Mouse (Mus musculus) midbrain, embryonic 15.5 days (tissue): Measurements from ENCODE around the gene Evi5l. TPM values are rescaled to one million over a fixed set of nuclear protein-coding genes. Genes with fewer than 3 reads are reported as not detected.

ENCODE experiments used
- ATAC-seq: fragments of 200-750 bp; cut with Nextera tagmentation; replicated peaks from 2 replicates; pipeline ENCODE4 v1.8.0; 2017; ENCODE audit warnings: moderate TSS enrichment
- H3K27ac ChIP-seq: fragments of 300-500 bp; sonication (generic); 2 replicates; pipeline ENCODE4 v1.5.1; 2015; ENCODE audit warnings: mild to moderate bottlenecking, inconsistent platforms
- H3K27me3 ChIP-seq: fragments of 300-500 bp; sonication (generic); replicated peaks from 2 replicates; pipeline ENCODE4 v1.6.1; 2015; ENCODE audit warnings: inconsistent platforms
- H3K36me3 ChIP-seq: fragments of 300-500 bp; sonication (generic); replicated peaks from 2 replicates; pipeline ENCODE4 v1.6.1; 2015; ENCODE audit warnings: inconsistent platforms
- H3K4me1 ChIP-seq: fragments of 300-500 bp; sonication (generic); 2 replicates; pipeline ENCODE4 v1.6.1; 2015; ENCODE audit warnings: inconsistent platforms
- H3K4me2 ChIP-seq: fragments of 300-500 bp; sonication (generic); 2 replicates; pipeline ENCODE4 v1.6.1; 2015; ENCODE audit warnings: inconsistent platforms, mild to moderate bottlenecking, moderate library complexity
- H3K4me3 ChIP-seq: fragments of 300-500 bp; sonication (generic); 2 replicates; pipeline ENCODE4 v1.5.1; 2015; ENCODE audit warnings: mild to moderate bottlenecking, inconsistent platforms
- H3K9ac ChIP-seq: fragments of 300-500 bp; sonication (generic); 2 replicates; pipeline ENCODE4 v1.6.1; 2015; ENCODE audit warnings: mild to moderate bottlenecking, inconsistent platforms
- H3K9me3 ChIP-seq: fragments of 300-500 bp; sonication (generic); 2 replicates; pipeline ENCODE4 v1.6.1; 2016; ENCODE audit warnings: inconsistent platforms
- WGBS: fragments of 180-500 bp; shearing (Covaris S2); methylation state at CpG from one replicate; pipeline ENCODE4 v1.1.7; 2015; ENCODE audit warnings: mixed read lengths; 5-methylcytosine and 5-hydroxymethylcytosine counted together
- polyA plus RNA-seq: library from polyadenylated mRNA; unstranded; fragments of >200 nt; fragmentation: Nextera tagmentation; extraction: Ambion mirVana; gene quantifications from 2 replicates; pipeline ENCODE4 v1.2.1, GENCODE M21; 2015

Evi5l gene
- polyA plus RNA-seq, 1 experiment from 2014 or later = 136 TPM

DNA sequence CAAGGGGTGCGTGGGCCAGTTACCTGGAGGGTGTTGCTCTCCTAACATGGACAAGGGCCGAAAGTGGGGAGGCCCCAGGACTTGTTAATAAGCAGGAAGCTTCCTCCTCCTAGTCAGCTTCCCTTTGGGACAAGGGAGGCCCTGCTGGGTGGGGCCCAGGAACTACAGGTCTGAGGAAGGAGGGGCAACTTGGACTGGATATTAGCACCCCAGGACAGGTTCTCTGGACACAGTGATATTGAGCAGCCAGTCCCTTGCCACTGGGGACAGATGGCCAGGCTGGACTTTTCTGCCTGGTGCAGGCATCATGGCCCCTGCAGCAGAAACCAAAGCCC is 40.6 kb downstream of the Evi5l start:
- peak; percentile 1; the same call in 1 of the 2 replicates for ATAC-seq

DNA sequence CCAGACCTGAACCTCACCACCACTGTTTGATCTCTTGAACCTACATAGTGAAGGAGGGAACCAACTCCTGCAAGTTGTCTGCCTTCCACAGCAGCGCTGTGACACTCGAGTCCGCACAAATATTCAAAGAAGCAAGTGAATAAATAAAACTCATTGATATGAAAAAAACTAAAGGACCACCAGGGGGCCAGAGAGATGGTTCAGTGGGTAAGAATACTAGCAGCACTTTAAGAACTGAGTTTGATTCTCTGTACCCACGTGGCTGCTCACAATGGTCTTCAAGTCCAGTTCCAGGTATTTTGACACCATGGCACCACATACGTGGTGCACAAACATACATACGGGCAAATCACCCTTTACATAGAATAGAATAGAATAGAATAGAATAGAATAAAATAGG is 44.7 kb downstream of the Evi5l start:
- WGBS = 69% methylated on average over 6 of the region's 6 CpGs
- peak overlapping the region; percentile 32; the same call in 1 of the 2 replicates for H3K27ac ChIP-seq
- no peak overlapping the region for H3K4me2 ChIP-seq
- H3K9me3 ChIP-seq = no peaks in the 10 kb centered on the region
- H3K4me1 ChIP-seq = peaks cover 68% of the 10 kb centered on the region
- no peak overlapping the region for H3K4me3 ChIP-seq
- ATAC-seq = no peak
- H3K36me3 ChIP-seq = peaks cover 22% of the 10 kb centered on the region
- no peak overlapping the region for H3K9ac ChIP-seq
- H3K27me3 ChIP-seq = no peaks in the 10 kb centered on the region

More for the DNA sequence above, 40.6 kb downstream of the Evi5l start:
- Histone ChIP-seq H3K27ac (no peak overlapping the region), H3K9me3 (no peaks in the 10 kb centered on the region), H3K4me3 (no peak overlapping the region), H3K4me1 (peaks cover 41% of the 10 kb centered on the region), H3K27me3 (peaks cover 7% of the 10 kb centered on the region; the same call in 1 of the 2 replicates), H3K9ac (no peak overlapping the region), H3K36me3 (peaks cover 43% of the 10 kb centered on the region), H3K4me2 (no peak overlapping the region)
- 48% methylated on average over 2 of the region's 2 CpGs for WGBS

DNA sequence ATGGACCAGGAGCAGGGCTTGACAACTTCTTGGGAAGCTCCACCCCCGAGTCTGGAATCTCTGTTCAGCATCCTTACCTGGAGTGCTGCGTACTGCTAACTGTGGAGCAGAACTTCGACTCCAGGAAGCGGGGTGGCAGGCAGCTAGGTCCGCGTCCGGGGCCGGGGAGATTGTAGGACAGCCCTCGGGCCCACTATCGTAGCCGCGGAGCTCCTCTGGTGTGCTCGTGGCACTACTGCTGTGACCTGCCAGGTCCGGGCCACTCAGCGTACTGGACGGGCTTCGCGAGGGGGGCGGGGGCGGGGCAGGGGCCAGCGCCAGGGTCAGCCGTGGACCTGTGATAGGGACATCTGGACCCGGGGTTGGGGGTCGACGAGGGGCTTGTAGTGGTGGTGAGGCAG is 46.4 kb downstream of the Evi5l start:
- 1% methylated on average over 25 of the region's 25 CpGs for WGBS
- Histone ChIP-seq H3K27ac (peak overlapping the region; percentile 55), H3K4me2 (peak overlapping the region; percentile 91), H3K4me3 (peak overlapping the region; percentile 48), H3K27me3 (no peaks in the 10 kb centered on the region), H3K9ac (peak overlapping the region; percentile 47), H3K9me3 (no peaks in the 10 kb centered on the region), H3K36me3 (peaks cover 18% of the 10 kb centered on the region), H3K4me1 (peaks cover 52% of the 10 kb centered on the region)
- ATAC-seq = no peak

DNA sequence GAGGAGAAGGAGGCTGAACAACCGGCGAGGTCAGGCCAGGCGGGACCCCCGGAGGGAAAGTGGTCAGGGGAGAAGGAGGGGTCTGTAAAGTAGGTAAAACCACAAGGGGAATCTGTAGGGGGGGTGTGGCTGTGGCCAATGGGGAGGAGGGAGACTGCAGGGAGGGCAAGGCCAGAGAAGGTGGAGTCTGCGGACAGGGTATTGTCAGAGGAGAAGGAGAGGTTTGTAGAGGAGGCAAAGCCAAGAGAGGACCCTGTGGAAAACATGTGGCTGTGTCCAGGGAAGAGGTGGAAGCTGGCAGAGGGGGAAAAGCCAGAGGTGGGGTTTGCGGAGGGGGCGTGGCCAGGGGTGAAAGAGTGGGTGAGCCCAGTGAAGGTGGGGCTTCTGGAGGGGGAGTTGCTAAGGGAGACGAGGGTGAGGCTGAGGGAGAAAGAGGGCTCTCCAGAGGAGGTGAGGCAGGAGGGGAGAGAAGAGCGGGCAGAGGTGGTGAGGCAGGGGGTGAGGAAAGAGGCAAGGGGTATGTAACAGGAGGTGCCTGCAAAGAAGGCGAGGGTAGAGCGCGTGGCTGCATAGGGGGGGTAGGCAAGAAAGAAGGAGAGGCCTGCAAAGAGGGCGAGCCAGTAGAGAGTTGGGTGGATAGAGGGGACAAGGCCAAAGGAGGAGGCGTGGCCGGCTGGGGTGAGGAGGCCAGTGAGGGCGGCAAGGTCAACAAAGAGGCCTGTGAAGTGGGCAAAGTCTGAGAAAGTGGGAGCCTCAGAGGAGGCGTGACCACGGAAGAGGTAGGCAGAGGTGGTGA is 47.0 kb downstream of the Evi5l start:
- peak overlapping the region; percentile 48 for H3K4me3 ChIP-seq
- peak overlapping the region; percentile 47 for H3K9ac ChIP-seq
- H3K9me3 ChIP-seq = no peaks in the 10 kb centered on the region
- H3K27me3 ChIP-seq = no peaks in the 10 kb centered on the region
- peak overlapping the region; percentile 55 for H3K27ac ChIP-seq
- peak overlapping the region; percentile 91 for H3K4me2 ChIP-seq
- peak; percentile 10 for ATAC-seq
- WGBS = 6% methylated on average over 18 of the region's 18 CpGs
- peaks cover 48% of the 10 kb centered on the region for H3K4me1 ChIP-seq
- H3K36me3 ChIP-seq = peaks cover 18% of the 10 kb centered on the region

DNA sequence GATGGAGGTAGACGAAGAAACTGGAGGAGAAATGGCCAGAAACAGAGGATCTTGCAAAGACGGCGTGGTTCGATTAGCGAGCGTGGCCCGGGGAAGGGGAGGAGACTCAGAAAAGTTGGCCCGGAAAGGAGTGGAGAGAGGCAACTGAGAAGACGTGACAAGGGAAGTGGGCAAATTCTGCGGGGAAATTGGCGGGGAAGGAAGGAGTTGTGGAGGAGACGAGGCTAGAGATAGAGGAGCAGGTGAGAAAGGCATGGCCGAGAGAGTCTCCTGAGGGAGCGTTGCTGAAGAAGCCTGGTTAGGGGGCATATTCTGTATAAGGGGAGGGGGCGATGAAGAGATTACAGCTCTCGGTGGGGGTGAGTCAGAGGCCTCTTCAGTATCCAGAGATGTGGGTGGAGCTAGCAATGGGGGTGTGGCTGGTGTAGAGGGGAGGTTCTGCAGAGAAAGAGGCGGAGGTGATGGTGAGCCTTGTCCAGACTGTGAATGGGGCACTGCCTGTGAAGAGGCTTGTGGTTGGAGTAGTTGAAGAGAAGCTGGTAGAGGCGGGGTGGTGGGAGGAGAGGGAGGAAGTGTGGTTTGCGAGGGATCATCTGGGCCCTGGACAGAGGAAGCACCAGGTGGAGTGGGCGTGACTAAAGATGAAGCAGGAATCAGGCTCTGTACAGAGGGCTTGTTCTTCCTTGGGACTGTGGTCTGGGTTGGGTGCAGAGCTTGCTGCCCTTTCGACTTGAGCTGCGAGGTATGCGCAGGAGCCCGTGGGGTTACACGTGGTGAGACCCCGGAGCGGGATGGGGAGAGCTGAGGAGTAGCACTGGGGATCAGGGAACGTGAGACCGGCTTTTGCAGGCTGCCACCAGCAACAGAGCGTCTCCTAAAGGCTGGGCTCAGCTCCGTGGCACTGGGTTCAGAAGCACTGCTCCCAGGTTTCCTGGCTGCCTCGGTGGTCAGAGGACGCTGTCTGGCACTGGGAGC is 47.9 kb downstream of the Evi5l start:
- Histone ChIP-seq H3K9me3 (no peaks in the 10 kb centered on the region), H3K4me1 (peaks cover 48% of the 10 kb centered on the region), H3K4me3 (peak overlapping the region; percentile 48), H3K4me2 (peak overlapping the region; percentile 91), H3K27me3 (no peaks in the 10 kb centered on the region), H3K27ac (peak overlapping the region; percentile 55), H3K9ac (peak overlapping the region; percentile 47), H3K36me3 (peaks cover 14% of the 10 kb centered on the region)
- 14% methylated on average over 33 of the region's 33 CpGs for WGBS
- ATAC-seq = no peak

DNA sequence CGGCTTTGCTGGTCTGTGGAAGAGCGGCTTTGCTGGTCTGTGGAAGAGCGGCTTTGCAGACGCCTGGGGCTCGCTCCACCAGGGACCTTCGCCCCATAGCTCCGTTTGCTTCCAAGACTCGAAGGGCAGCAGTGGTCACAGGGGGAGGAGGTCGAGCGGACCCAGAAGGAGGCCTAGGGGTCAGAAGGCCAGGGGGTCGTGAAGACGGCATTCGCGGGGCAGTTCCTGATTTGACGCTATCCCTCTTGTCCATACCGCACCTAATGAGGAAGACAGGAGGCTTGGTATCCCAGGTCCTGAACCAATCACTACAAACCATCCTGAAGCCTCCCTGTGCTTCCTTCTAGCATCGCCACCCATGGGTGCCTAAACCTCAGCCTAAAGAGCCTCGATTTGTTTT is 49.9 kb downstream of the Evi5l start:
- Histone ChIP-seq H3K4me2 (peak overlapping the region; percentile 91), H3K4me1 (peaks cover 40% of the 10 kb centered on the region), H3K9me3 (no peaks in the 10 kb centered on the region), H3K36me3 (no peaks in the 10 kb centered on the region), H3K27me3 (no peaks in the 10 kb centered on the region), H3K9ac (peak overlapping the region; percentile 81), H3K4me3 (peak overlapping the region; percentile 58), H3K27ac (peak overlapping the region; percentile 94)
- peak; percentile 9 for ATAC-seq
- 3% methylated on average over 18 of the region's 18 CpGs for WGBS

DNA sequence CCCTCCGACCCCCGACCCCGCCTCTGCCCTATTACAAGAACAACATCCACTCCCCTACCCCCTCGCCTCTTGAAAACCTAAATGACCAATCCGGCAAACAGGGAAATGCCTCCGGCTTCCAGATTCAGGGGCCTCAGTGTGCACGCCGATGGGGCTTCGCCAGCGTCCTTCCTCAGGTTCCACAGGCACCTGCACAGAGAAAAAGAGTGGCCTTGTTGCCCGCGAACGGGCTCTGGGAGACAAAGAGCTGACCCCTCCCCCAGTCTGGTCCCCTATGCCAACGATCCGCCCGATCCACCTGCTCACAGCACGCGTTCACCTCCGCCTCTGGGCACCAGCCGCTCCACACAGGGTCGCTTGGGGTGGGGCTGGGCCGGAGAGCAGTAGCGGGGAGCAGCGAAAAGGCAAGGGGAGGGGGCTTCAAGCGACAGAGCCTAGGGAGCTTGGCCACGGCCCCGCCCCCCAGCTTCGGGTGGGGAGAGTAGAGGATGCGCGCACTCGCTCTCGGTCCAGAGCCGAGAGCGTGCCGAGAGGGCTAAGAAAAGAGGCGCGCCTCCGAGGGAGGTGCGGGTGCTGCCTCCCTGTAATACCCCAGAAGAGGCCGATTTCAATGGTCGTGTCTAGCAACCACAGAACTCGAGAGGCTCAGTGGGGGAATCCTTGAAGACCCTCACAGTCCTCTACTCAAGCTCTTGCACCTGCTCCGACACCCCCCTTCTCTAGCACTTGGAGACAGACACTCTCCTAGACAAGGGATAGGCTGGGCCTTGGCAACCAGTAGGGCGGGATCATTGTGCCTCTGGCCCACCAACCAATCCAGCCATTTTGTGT is 50.6 kb downstream of the Evi5l start, which contains the start of gene Prr36:
TSS of gene Prr36 (minus strand) at position 669 of the 831 bp plus-strand sequence.
- WGBS = 1% methylated on average over 44 of the region's 44 CpGs
- Histone ChIP-seq H3K9me3 (no peaks in the 10 kb centered on the region), H3K27ac (peak within 1 kb of the TSS; percentile 94), H3K4me2 (peak within 1 kb of the TSS; percentile 91), H3K4me1 (peaks cover 35% of the 10 kb centered on the region), H3K36me3 (no peaks in the 10 kb centered on the region), H3K4me3 (peak within 1 kb of the TSS; percentile 58), H3K9ac (peak within 1 kb of the TSS; percentile 81), H3K27me3 (no peaks in the 10 kb centered on the region)
- peak; percentile 93 for ATAC-seq

DNA sequence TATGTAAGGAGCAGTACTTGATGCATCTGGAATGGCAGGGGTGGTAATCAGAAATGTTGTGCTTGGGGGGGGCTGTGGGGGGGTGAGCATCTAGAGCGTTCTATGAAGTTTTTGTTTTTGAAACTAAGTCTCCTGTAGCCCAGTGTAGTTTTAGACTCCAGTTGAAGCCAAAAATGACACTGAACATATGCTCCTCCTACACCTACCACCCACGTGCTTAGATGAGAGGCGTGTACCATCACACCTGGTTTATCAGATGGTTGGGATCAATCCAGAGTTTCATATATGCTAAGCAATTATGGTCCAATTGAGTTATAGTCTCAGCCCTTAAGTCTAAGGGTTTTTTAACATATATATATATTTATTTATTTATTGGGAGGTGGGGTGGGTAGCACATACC is 53.2 kb downstream of the Evi5l start:
- no peak overlapping the region for H3K4me2 ChIP-seq
- H3K27ac ChIP-seq = no peak overlapping the region
- no peaks in the 10 kb centered on the region for H3K27me3 ChIP-seq
- no peaks in the 10 kb centered on the region for H3K9me3 ChIP-seq
- no peak for ATAC-seq
- peaks cover 15% of the 10 kb centered on the region for H3K4me1 ChIP-seq
- H3K9ac ChIP-seq = no peak overlapping the region
- 87% methylated on average over 3 of the region's 3 CpGs for WGBS
- H3K36me3 ChIP-seq = no peaks in the 10 kb centered on the region
- H3K4me3 ChIP-seq = no peak overlapping the region

DNA sequence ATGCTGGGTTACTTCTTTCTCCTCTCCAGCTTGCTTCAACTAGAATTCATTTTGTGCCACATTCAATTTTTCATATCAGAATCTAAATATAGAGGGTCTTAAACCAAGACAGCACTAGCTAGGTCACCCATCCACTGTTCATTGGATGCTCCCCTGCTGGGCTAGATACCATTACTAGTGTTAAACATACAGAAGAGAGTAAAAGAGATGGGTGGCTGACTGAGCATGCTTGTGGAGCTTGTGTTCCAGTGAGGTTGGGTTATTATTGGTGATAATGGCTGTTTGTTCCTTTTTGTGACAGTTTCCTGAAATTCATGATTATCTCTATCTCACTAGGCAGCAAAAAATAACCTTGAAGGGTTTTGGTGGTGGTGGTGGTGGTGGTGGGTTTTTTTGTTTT is 55.7 kb downstream of the Evi5l start:
- Histone ChIP-seq H3K4me1 (no peaks in the 10 kb centered on the region; the same call in 1 of the 2 replicates), H3K36me3 (no peaks in the 10 kb centered on the region), H3K27me3 (no peaks in the 10 kb centered on the region), H3K27ac (no peak overlapping the region), H3K9me3 (no peaks in the 10 kb centered on the region), H3K4me2 (no peak overlapping the region), H3K4me3 (no peak overlapping the region), H3K9ac (no peak overlapping the region)
- no peak for ATAC-seq

DNA sequence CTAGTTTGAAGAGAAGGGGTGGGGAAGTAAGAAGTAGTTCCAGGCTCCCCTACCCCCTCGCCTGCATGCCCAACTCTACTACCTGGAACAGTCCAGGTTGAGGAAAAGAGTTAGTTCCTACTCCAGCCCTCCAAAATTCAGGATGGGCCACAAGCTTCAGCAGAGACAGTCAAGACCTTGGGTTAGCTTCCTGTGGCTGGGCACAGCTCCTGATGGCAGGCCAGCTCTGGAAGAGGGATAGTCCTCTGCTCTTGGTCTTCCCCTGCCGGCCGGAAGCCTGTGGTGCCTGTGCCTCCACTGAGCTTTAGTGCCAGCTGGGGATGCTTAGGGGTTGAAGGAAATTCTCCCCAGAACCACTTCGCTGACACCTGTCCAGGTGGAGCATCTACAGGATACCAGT is 60.0 kb downstream of the Evi5l start:
- no peaks in the 10 kb centered on the region for H3K9me3 ChIP-seq
- no peaks in the 10 kb centered on the region; the same call in 1 of the 2 replicates for H3K4me1 ChIP-seq
- WGBS = 35% methylated on average over 4 of the region's 4 CpGs
- peak overlapping the region; percentile 25; the same call in 1 of the 2 replicates for H3K4me2 ChIP-seq
- no peak overlapping the region for H3K27ac ChIP-seq
- H3K4me3 ChIP-seq = no peak overlapping the region
- H3K36me3 ChIP-seq = no peaks in the 10 kb centered on the region
- H3K27me3 ChIP-seq = peaks cover 7% of the 10 kb centered on the region
- ATAC-seq = no peak
- no peak overlapping the region for H3K9ac ChIP-seq

DNA sequence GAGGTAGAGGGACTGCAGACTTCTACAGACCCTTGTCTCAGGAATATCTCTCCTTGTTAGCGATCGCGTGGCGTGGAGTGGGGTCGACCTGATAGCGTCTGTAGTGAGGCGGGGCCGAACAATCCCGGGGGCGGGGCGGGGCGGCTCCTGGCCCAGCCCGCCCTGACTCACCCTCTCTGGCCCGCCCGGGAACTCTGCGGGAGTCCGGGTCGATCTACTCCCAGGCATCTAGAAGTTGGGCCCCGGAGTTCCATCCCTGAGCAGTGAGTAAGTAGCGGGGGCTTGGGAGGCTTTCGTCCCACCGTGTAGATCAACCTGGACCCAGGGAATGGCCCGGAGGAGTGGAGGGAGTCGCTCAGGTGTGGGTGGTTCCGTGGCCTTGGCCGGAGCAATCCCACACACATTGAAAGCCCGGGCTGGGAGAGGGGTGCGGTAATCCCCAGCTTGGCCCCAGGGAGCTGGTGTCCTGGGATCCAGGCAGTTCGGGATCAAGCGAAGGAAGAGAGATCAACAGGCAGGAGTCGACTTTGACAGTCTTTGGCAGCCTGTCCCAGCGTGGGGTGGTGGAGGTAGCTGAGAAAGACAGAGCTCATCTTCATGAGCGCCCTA is 60.5 kb downstream of the Evi5l start, which contains the start of gene Lrrc8e:
TSS of gene Lrrc8e (plus strand) at position 89 of the 609 bp plus-strand sequence.
- Histone ChIP-seq H3K9me3 (no peaks in the 10 kb centered on the region), H3K27ac (no peak within 1 kb of the TSS), H3K36me3 (no peaks in the 10 kb centered on the region), H3K4me3 (no peak within 1 kb of the TSS), H3K4me1 (no peaks in the 10 kb centered on the region; the same call in 1 of the 2 replicates), H3K27me3 (peaks cover 7% of the 10 kb centered on the region), H3K4me2 (peak within 1 kb of the TSS; percentile 25), H3K9ac (no peak within 1 kb of the TSS)
- WGBS = 2% methylated on average over 33 of the region's 33 CpGs
- ATAC-seq = no peak
